Mouse (Mus musculus) embryonic facial prominence, embryonic 11.5 days (tissue): ENCODE data around the gene Hist1h4h. TPM values are rescaled to one million over a fixed set of nuclear protein-coding genes. Genes with fewer than 3 reads are reported as not detected.
A peak's percentile ranks its signal among the peaks of the same experiment; 100 is the strongest.

Experiments used
- ATAC-seq: fragments of 200-750 bp; cut with Nextera tagmentation; replicated peaks from 2 replicates; pipeline ENCODE4 v1.8.0; 2017; ENCODE audit warnings: low read depth; ENCODE audit not compliant: insufficient number of reproducible peaks, low FRiP score, low TSS enrichment
- DNase-seq: peaks from one replicate; pipeline ENCODE4 v3.0.0-alpha.2; 2015; ENCODE audit warnings: low spot score
- H3K27ac ChIP-seq: fragments of 300-500 bp; sonication (generic); replicated peaks from 2 replicates; pipeline ENCODE4 v1.5.1; 2014; ENCODE audit warnings: mild to moderate bottlenecking, low read depth, low read length, control low read depth
- H3K27me3 ChIP-seq: fragments of 300-500 bp; sonication (generic); 2 replicates; pipeline ENCODE4 v1.6.1; 2014; ENCODE audit warnings: mild to moderate bottlenecking, low read length, moderate library complexity, mixed read lengths; ENCODE audit not compliant: control insufficient read depth, insufficient read depth
- H3K36me3 ChIP-seq: fragments of 300-500 bp; sonication (generic); replicated peaks from 2 replicates; pipeline ENCODE4 v1.6.1; 2014; ENCODE audit warnings: low read depth, mild to moderate bottlenecking, low read length, moderate library complexity, mixed read lengths; ENCODE audit not compliant: control insufficient read depth, insufficient read depth
- H3K4me1 ChIP-seq: fragments of 300-500 bp; sonication (generic); 2 replicates; pipeline ENCODE4 v1.6.1; 2014; ENCODE audit warnings: low read length, mixed read lengths; ENCODE audit not compliant: control insufficient read depth, insufficient read depth
- H3K4me2 ChIP-seq: fragments of 300-500 bp; sonication (generic); 2 replicates; pipeline ENCODE4 v1.6.1; 2014; ENCODE audit warnings: low read depth, mild to moderate bottlenecking, control low read depth, low read length, moderate library complexity
- H3K4me3 ChIP-seq: fragments of 300-500 bp; sonication (generic); 2 replicates; pipeline ENCODE4 v1.5.1; 2014; ENCODE audit warnings: low read depth, low read length, control low read depth
- H3K9ac ChIP-seq: fragments of 300-500 bp; sonication (generic); replicated peaks from 2 replicates; pipeline ENCODE4 v1.6.1; 2014; ENCODE audit warnings: mild to moderate bottlenecking, control low read depth, low read length
- H3K9me3 ChIP-seq: fragments of 300-500 bp; sonication (generic); replicated peaks from 2 replicates; pipeline ENCODE4 v1.6.1; 2016; ENCODE audit warnings: mild to moderate bottlenecking, low read length, inconsistent platforms, mixed read lengths; ENCODE audit not compliant: control insufficient read depth
- WGBS: fragments of 180-500 bp; shearing (Covaris S2); extraction: QIAGEN DNeasy Blood & Tissue Kit; methylation state at CpG from one replicate; pipeline ENCODE4 v1.1.7; 2014; 5-methylcytosine and 5-hydroxymethylcytosine counted together
- polyA plus RNA-seq: library from polyadenylated mRNA; unstranded; fragments of >200 nt; fragmentation: Nextera tagmentation; extraction: Ambion mirVana; gene quantifications from 2 replicates; pipeline ENCODE4 v1.2.1, GENCODE M21; 2014

Gene Hist1h4h
- polyA plus RNA-seq, 1 experiment from 2014 or later, result 3.5 TPM

- Histone ChIP-seq H3K4me2 (no peak overlapping the region), H3K9ac (no peak overlapping the region), H3K4me3 (no peak overlapping the region), H3K4me1 (no peaks in the 10 kb centered on the region), H3K27me3 (no peaks in the 10 kb centered on the region), H3K27ac (no peak overlapping the region), H3K9me3 (no peaks in the 10 kb centered on the region), H3K36me3 (no peaks in the 10 kb centered on the region)
- DNase-seq (no peak), ATAC-seq (no peak)
- 61% methylated on average over 5 of the region's 5 CpGs for WGBS
These were observed 6.9 kb upstream of the Hist1h4h start for GRCm38 (mm10) chr13:23523976-23524375.

- 4% methylated on average over 5 of the region's 5 CpGs for WGBS
- Histone ChIP-seq H3K27me3 (no peaks in the 10 kb centered on the region), H3K9ac (no peak overlapping the region), H3K27ac (no peak overlapping the region), H3K4me3 (no peak overlapping the region), H3K36me3 (no peaks in the 10 kb centered on the region), H3K4me2 (no peak overlapping the region), H3K9me3 (no peaks in the 10 kb centered on the region), H3K4me1 (no peaks in the 10 kb centered on the region)
- ATAC-seq, result 0 out of 2 replicates have a peak, but pooled peaks have one; percentile 29
- peak; percentile 90 for DNase-seq
These were observed 6.2 kb upstream of the Hist1h4h start for GRCm38 (mm10) chr13:23524654-23525053.

GRCm38 (mm10) chr13:23525901-23526300 is 4.9 kb upstream of the Hist1h4h start:
- Histone ChIP-seq H3K9me3 (no peaks in the 10 kb centered on the region), H3K4me1 (no peaks in the 10 kb centered on the region), H3K27ac (no peak overlapping the region), H3K36me3 (no peaks in the 10 kb centered on the region), H3K9ac (peak overlapping the region; percentile 29; the same call in 1 of the 2 replicates), H3K4me2 (peak overlapping the region; percentile 36), H3K4me3 (peak overlapping the region; percentile 38), H3K27me3 (no peaks in the 10 kb centered on the region)
- DNase-seq (peak; percentile 73), ATAC-seq (no peak)
- WGBS, result 2% methylated on average over 10 of the region's 10 CpGs

GRCm38 (mm10) chr13:23526312-23526711 is 4.5 kb upstream of the Hist1h4h start:
- Histone ChIP-seq H3K27me3 (no peaks in the 10 kb centered on the region), H3K36me3 (no peaks in the 10 kb centered on the region), H3K9ac (peak overlapping the region; percentile 43), H3K27ac (no peak overlapping the region), H3K9me3 (no peaks in the 10 kb centered on the region), H3K4me2 (peak overlapping the region; percentile 36), H3K4me1 (no peaks in the 10 kb centered on the region), H3K4me3 (peak overlapping the region; percentile 38)
- WGBS, result under 1% methylated on average over 17 of the region's 17 CpGs
- ATAC-seq (no peak), DNase-seq (peak; percentile 97)

GRCm38 (mm10) chr13:23529005-23529404 is 1.8 kb upstream of the Hist1h4h start:
- no peak for DNase-seq
- H3K4me2 ChIP-seq, result no peak overlapping the region
- no peaks in the 10 kb centered on the region for H3K27me3 ChIP-seq
- H3K36me3 ChIP-seq, result no peaks in the 10 kb centered on the region
- no peak for ATAC-seq
- H3K4me3 ChIP-seq, result no peak overlapping the region
- no peak overlapping the region for H3K9ac ChIP-seq
- no peaks in the 10 kb centered on the region for H3K9me3 ChIP-seq
- H3K27ac ChIP-seq, result no peak overlapping the region
- H3K4me1 ChIP-seq, result no peaks in the 10 kb centered on the region
- 87% methylated on average over 5 of the region's 5 CpGs for WGBS

GRCm38 (mm10) chr13:23529480-23530165 is 1.2 kb upstream of the Hist1h4h start:
- ATAC-seq (no peak), DNase-seq (no peak)
- H3K4me3 ChIP-seq, result peak overlapping the region; percentile 56
- peak overlapping the region; percentile 43 for H3K4me2 ChIP-seq
- H3K27ac ChIP-seq, result peak overlapping the region; percentile 97
- no peaks in the 10 kb centered on the region for H3K27me3 ChIP-seq
- H3K4me1 ChIP-seq, result no peaks in the 10 kb centered on the region
- peak overlapping the region; percentile 92 for H3K9ac ChIP-seq
- H3K36me3 ChIP-seq, result no peaks in the 10 kb centered on the region
- H3K9me3 ChIP-seq, result no peaks in the 10 kb centered on the region
- 33% methylated on average over 2 of the region's 2 CpGs for WGBS

GRCm38 (mm10) chr13:23530181-23530900 is 509 bp upstream of the Hist1h4h start:
- Histone ChIP-seq H3K9ac (peak overlapping the region; percentile 92), H3K4me3 (peak overlapping the region; percentile 56), H3K36me3 (no peaks in the 10 kb centered on the region), H3K27ac (peak overlapping the region; percentile 97), H3K27me3 (no peaks in the 10 kb centered on the region), H3K4me2 (peak overlapping the region; percentile 43), H3K4me1 (no peaks in the 10 kb centered on the region), H3K9me3 (no peaks in the 10 kb centered on the region)
- ATAC-seq, result no peak
- DNase-seq, result peak; percentile 74
- under 1% methylated on average over 20 of the region's 20 CpGs for WGBS
